Mouse (Mus musculus) c-Kit-positive CD71-negative TER-119-negative erythroid progenitor cells, embryonic 14.5 days (primary cell): ENCODE data around the gene Prl7a2.

ENCODE experiments used
- DNase-seq: peaks from one replicate; pipeline ENCODE4 v3.0.0-alpha.2; 2013; ENCODE audit warnings: low read depth

Prl7a2 gene

DNA sequence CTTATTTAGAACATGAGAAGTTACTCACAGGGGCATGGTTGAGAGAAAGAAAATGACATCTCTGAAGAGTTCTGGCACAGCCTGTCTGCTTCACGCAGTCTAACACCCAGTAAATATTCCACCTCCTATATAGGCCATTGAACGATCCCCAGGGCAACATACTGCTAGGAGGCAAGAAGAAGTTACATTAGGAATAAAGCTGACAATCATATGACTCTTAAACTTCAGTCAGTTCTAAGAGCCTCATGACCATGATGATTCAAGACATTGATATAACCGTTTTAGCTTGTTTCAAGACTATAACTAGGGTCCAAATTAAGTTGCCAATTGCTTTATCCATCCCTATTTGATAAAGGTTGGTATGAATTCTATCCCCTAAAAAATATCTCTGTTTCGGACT, at the start of gene Prl7a2:
Gene Prl7a2, minus strand, starts transcription at position 101 of the 400 bp plus-strand sequence.
- DNase-seq = no peak

DNA sequence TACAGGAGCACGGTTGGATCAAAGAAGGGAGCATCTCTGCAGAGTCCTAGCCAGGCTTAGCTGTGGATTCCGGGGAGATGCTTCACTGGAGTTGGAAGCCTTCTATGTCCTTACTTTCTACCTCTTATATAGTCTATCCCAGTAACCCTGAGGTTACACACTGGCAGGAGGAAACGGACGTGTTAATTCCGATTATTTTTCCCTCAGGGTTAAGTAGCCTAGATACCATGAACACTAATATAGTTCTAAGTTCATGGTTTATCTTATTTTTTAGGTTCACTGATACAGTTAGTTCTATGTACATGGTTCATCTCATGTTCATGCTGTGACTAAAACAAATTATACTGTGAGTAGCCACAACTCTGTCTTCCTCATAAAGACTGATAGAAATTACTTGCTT, 48.8 kb upstream of the Prl7a2 start, which contains the start of gene Prl7d1:
Gene Prl7d1, minus strand, starts transcription at position 101 of the 400 bp plus-strand sequence.
- DNase-seq = no peak

DNA sequence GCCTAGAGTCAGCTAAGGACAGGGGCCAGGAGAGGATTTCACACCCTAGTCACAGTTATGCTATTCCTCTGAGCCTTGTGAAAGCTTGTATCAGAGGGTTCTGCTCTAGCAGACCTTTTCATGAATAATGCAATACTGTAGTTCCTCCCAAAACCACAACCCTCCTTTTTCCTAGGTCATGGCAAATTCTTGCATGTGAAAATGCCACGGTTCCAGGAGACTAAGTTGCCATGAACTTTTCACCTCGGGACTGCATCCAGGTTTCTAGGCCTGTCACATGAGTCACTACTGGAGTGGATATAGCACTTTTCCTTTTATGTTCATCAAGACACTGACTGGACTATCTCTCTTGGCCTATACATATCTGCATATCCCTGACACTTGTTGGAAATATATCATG, 38.7 kb upstream of the Prl7a2 start:
- DNase-seq = no peak

DNA sequence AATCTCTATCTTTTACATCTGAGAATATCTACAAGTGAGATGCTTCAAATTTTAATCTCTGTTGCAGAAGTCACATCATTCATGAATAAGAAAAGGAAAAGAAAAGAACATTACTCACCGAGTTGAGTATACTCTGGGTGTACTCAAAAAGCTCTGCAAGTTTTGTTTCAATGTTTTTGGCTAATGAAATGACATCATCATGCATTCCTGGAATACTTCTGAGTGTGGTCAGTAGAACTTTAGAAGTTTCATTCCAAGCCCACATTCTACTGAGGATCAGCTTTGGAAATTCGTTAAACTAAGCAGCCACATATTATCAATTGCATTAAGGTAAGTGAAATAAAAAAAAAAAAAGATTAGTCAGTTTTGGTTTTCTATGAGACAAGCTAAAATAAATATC, 7.1 kb downstream of the Prl7a2 start:
- no peak for DNase-seq

DNA sequence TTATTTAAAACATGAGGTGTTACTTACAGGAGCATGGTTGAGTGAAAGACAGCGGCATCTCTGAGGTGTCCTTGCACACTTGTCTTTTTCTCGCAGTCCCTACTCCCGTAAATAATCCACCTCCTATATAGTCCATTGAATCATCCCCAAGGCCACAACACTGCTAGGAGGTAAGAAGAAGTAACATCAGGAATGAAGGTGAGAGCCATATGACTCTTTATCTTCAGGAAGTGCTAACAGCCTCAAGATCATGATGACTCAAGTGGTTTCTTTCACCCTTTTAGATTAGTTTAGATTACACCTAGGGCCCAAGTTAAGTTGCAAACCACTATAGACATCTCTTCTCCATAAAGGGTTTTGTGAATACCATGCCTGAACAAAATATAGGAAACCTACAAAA, 25.4 kb downstream of the Prl7a2 start, which contains the start of gene Prl7a1:
Gene Prl7a1, minus strand, starts transcription at position 101 of the 400 bp plus-strand sequence.
- DNase-seq = no peak

DNA sequence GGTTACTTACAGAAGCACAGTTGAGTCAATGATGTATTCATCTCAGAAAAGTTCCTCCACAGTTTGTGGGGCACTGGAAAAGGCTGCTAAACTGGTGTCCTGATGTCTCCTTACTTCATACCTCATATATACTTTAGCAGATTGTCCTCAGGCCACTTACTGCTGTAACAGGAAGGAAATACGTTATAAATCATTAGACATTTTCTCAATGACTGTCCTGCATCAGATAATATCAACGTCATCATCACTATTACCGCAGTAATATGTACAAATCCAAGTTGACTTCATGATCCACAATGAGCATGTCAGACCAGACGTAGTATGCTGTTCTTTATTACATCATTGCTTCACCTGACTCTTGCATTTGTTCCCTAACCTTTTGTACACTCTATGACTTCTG, 57.4 kb downstream of the Prl7a2 start, which contains the start of gene Prl7b1:
Gene Prl7b1, minus strand, starts transcription at position 101 of the 400 bp plus-strand sequence.
- DNase-seq = no peak
